Mouse (Mus musculus) right cerebral cortex, postnatal 36 days (tissue): ENCODE data around the gene Otulinl.

ENCODE experiments used
- DNase-seq, 2 experiments: peaks; one replicate each; pipeline ENCODE4 v3.0.0; 2022; ENCODE audit warnings: low spot score in 2 of 2, mixed read lengths in 1 of 2

The Otulinl gene

GRCm38 (mm10) chr15:27680997-27681396 lies 382 bp downstream of the Otulinl start:
- no peak for DNase-seq

GRCm38 (mm10) chr15:27678511-27678910 lies 2.9 kb downstream of the Otulinl start:
- DNase-seq = no peak

- no peak for DNase-seq
These were observed 3.6 kb downstream of the Otulinl start for GRCm38 (mm10) chr15:27677801-27678200.

GRCm38 (mm10) chr15:27676211-27676610 lies 5.2 kb downstream of the Otulinl start:
- no peak for DNase-seq

- no peak for DNase-seq
These were observed 6.3 kb downstream of the Otulinl start for GRCm38 (mm10) chr15:27675122-27675521.

GRCm38 (mm10) chr15:27674041-27674440 lies 7.3 kb downstream of the Otulinl start:
- no peak for DNase-seq

- no peak for DNase-seq
These were observed 8.2 kb downstream of the Otulinl start for GRCm38 (mm10) chr15:27673151-27673550.

- no peak for DNase-seq
These were observed 9.1 kb downstream of the Otulinl start for GRCm38 (mm10) chr15:27672259-27672658.

- DNase-seq = no peak
These were observed 9.7 kb downstream of the Otulinl start for GRCm38 (mm10) chr15:27671612-27672245.

GRCm38 (mm10) chr15:27670708-27671107 lies 10.7 kb downstream of the Otulinl start:
- DNase-seq = no peak

GRCm38 (mm10) chr15:27669931-27670411 lies 11.4 kb downstream of the Otulinl start:
- DNase-seq = no peak

GRCm38 (mm10) chr15:27669276-27669675 lies 12.1 kb downstream of the Otulinl start:
- peak; percentile 62 to 78 for DNase-seq

GRCm38 (mm10) chr15:27668557-27668956 lies 12.8 kb downstream of the Otulinl start:
- no peak for DNase-seq

- DNase-seq = no peak
These were observed 13.3 kb downstream of the Otulinl start for GRCm38 (mm10) chr15:27668001-27668461.

- no peak for DNase-seq
These were observed 14.4 kb downstream of the Otulinl start for GRCm38 (mm10) chr15:27666911-27667539.

- no peak for DNase-seq
These were observed 15.9 kb downstream of the Otulinl start for GRCm38 (mm10) chr15:27665392-27665911.

- no peak for DNase-seq
These were observed 17.3 kb downstream of the Otulinl start for GRCm38 (mm10) chr15:27664126-27664525.

- no peak for DNase-seq
These were observed 18.7 kb downstream of the Otulinl start for GRCm38 (mm10) chr15:27662699-27663098.

- DNase-seq = no peak
These were observed 19.7 kb downstream of the Otulinl start for GRCm38 (mm10) chr15:27661696-27662095.

- DNase-seq = peak; percentile 80 to 83
These were observed 21.7 kb downstream of the Otulinl start for GRCm38 (mm10) chr15:27659592-27660244.

- no peak for DNase-seq
These were observed 22.2 kb downstream of the Otulinl start for GRCm38 (mm10) chr15:27659143-27659542.

- DNase-seq = no peak
These were observed 23.0 kb downstream of the Otulinl start for GRCm38 (mm10) chr15:27658356-27658755.
